Mouse (Mus musculus) frontal cortex, postnatal 14 days (tissue): ENCODE results near the gene Aldh5a1.
A peak's percentile ranks its signal among the peaks of the same experiment; 100 is the strongest.
"Not testable (repeated sequence)": the region's sequence is repeated elsewhere in the genome, so short reads cannot be mapped to it uniquely, and the experiment has no call there.

Experiments used
- DNase-seq, 2 experiments: peaks; one replicate each; pipeline ENCODE4 v3.0.0; 2022; ENCODE audit warnings: low spot score in 2 of 2

Gene Aldh5a1

DNA sequence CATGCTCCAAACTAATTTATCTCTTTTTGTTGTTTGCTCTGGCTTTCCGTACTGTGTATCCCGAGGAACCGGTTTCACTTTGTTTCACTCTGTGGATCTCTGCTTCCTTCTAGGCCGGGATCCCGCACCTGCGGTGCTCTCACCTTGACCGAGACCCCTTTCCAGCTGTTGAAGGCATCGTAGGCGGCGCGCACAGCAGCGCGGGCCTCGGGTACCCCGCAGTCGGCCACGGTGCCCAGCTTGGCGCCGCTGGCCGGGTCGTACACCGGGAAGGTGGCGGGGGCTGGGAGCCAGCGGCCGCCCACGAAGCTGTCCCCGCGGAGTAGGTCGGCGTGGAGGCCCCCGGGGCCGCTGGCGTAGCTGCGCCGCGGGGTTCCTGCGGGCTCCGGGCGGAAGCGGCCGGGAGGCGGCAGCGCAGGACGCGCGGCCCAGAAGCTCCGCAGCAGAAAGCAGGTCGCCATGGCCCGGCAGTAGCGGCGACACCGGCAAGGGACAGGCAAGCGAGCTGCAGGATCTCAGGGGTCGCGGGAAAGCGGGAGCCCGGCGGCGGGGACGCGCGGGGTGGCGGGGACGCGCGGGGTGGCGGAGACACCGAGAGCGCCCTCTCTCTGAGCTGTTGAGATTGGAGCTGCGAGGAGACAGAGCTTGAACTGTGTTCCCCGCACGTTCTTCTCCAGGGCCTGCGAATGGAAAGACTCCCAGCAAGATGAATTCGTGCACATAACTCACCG is at the start of gene Aldh5a1:
Gene Aldh5a1 (minus strand): TSS at position 554 of the 731 bp plus-strand sequence.
- DNase-seq, result peak; percentile 55 to 70

DNA sequence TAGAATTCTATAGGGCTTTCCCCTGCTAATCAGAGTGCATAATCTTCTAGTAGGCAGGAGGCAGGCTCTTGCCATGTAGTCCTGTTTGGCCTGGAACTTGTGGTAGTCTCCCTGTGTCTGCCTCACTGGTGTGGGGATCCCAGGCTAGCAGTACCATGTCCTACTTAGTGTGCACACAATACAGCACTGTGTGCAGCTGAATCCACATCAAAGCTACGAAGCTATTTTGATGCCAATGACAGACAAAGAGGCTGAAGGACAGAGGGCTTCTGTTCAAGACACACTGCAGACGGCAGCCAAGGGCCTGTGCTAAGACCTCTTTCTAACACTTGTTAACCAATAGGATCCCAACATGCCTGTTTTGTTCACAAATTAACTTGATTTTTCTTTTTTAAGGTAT is 48.0 kb upstream of the Aldh5a1 start:
- DNase-seq, result peak in 1 of 2 experiments; percentile 28

DNA sequence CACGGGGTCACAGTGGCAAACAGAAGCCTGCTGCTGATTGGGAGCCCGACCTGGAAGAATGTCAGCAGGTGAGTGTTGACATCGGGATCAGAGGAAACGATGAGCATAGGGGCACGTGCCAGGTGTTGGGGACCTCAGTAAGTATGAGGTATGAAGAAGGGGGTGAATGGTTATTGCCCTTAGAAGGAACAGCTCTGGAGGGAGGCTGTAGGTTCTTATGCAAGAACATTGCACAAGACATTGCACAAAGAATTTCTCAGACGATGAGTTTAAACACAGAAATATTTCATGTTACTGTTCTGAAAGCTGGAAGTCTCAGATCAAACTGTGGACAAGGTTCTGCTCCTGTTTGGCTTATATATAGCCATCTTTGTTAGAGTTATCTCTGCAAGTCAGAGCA is 43.6 kb upstream of the Aldh5a1 start:
- DNase-seq, result no peak

DNA sequence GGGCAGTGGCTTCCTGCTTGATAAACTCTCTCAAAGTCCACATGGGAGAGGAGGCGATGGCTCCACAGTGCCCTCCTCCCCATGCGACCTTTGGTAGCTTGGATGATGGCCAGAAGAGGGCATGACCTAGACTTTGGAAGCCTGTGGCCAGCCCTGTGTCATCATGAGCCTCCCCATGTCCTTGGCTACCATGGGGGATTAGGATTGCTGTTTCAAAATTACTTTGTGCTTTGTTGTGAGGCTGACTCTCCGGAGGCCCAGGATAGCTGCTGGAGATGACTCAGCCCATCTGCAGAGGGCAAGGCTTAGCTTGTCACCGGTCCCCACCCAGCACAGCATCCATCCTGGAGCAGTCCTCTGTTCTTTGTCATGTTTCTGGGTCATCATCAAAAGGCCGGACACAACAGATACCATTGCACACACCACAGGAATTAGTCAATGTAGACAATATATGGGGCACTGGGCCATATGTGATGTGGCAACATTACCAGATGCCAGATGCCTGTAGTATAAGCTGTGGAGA is 40.4 kb upstream of the Aldh5a1 start:
- no peak for DNase-seq

DNA sequence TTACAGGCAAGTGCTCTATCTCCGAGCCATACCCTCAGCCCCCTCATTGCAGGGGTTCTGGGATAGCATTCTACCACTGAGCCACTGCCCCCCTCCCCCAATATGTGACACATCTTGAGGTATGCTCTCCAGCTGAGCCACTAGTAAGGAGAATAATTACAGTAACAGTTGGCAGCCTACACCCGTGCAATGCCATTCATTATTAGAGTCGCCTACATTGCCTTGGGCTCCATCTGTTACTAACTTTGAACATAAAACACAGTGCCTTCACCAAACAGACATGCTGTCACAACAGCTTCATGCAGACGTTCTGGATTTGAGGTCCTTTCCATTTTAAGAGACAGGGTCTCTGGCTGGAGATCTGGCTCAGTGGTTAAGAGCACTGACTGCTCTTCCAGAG is 38.9 kb upstream of the Aldh5a1 start:
- DNase-seq, result no peak

DNA sequence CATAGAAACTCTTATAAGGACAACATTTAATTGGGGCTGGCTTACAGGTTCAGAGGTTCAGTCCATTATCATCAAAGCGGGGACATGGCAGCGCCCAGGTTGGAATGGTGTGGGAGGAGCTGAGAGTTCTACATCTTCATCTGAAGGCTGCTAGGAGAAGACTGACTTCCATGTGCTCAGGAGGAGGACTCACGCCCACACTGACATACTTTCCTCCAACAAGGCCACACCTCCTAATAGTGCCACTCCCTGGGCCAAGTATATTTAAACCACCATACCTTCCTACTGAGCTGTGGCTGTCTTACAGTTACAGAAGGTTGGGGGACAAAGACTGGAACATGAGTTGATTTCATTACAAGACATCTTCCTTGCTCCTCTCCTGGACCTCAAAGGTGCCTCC is 34.3 kb upstream of the Aldh5a1 start:
- not testable (repeated sequence) for DNase-seq

DNA sequence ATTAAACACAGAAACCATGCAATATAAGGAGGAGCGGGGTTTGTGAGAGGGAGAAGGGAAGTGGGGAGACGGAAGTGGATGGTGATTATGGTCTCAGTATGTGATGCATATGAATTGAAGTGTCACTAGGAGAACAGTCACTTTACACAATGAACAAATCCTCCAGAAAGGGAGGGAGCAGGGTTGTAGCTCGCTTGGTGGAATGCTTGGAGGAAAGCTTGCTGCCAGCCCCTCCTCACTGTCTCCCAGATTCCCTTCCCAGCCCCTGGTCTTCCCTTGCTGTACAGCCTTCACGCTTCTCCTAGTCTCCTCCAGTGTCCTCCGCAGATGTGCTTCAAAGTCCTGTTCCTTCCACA is 28.4 kb upstream of the Aldh5a1 start:
- DNase-seq, result no peak

DNA sequence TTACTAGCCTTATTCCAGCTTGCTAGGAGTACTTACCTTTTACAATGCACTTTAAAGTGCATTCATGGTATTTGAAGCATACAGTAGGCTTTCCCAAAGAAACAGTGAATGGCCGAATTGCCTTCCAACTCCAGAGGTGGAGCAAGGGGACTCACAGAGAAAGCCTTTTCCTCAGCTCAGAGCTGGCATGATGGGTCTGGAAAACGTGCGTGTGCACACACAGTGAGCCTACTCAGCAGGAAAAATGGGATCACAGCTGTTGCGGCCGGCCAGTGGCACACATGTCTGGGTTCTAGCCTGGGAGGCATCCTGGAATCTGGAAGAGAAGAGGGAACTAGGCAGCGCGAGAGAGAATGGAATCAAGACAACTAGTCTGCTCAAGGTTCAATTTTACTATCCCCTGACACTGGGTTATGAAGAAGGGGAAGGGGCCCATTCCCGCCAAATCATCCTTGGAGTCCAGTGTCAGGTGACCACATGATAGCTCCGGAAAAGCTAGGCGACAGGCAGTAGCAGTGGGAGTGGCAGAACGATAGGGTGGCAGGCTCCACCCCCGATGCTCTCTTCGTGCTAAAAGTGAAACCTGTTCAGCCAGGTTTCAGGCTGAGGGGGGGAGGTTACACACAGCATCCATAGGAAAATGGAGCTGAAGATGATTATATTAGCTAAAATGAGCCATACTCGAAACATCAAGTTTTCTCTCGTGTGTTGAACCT is 27.8 kb upstream of the Aldh5a1 start:
- no peak for DNase-seq

DNA sequence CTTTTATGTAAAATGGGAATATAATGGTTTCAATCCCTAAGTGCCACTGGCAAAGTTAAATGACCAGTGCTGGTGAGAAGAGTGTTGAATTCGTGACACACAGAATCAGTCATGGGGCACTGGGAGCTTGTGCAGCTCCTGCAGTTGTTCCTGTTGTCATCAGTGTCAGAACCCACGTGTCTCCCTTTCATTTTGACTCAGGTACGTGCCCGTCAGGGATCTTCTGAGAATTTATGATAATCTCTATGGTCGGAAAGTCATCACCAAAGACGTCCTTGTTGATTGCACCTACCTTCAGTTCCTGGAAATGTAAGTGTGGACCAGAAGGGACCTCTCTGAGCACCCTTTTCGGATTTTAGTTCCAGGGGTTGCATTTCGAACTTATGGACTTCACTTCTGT is 24.7 kb upstream of the Aldh5a1 start:
- DNase-seq, result no peak

DNA sequence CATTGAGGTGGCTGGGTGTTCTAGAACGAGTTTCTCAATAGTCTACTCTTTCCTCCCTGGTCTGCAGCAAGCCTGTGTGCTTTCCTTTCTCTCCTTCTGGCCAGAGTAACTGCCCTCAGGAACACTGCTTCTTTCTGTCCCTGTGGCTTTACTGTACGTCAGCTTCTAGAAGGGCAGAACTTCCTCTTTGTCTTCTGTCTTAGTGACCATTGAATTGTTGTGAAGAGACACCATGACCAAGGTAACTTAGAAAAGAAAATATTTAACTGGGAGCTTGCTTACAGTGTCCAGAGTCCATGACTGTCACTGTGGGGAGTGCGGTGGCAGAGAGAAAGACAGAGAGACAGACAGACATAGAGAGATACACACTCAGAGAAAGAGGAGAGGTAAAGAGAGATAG is 22.6 kb upstream of the Aldh5a1 start:
- DNase-seq, result no peak

DNA sequence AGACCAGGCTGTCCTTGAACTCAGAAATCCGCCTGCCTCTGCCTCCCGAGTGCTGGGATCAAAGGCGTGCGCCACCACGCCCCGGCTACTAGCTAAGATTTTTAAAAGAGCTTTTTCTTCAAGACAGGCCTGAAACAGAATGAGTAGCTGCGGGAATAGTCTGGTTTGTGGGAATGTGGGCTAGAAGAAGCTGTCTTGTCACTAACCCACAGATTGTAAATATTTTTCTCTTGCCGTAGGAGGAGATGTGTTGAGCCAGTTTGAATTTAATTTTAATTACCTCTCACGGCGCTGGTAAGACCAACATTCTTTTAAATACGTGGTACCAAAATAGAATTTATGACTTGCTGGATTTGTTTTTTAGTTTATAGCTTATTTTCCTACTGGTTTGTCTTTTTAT is 21.2 kb upstream of the Aldh5a1 start:
- DNase-seq, result no peak

DNA sequence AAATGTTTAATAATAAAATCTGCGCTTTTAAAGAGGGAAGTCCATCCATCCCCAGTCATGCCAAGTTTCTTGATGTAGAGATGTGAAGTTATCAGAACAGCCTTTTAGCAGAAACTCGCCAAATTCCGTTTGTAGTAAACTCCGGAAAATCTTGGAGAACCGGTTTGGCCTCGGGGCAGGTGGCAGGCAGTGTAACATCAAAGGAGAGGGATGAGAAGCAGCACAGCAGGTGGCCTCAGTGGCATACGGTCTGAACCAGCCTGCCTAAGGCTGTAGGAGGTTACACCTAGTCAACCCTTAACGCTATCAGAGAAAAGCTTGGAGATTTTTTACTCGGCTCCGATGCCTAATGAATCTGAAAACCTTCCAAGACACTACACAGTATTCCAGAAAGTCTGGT is 18.0 kb upstream of the Aldh5a1 start:
- no peak for DNase-seq

DNA sequence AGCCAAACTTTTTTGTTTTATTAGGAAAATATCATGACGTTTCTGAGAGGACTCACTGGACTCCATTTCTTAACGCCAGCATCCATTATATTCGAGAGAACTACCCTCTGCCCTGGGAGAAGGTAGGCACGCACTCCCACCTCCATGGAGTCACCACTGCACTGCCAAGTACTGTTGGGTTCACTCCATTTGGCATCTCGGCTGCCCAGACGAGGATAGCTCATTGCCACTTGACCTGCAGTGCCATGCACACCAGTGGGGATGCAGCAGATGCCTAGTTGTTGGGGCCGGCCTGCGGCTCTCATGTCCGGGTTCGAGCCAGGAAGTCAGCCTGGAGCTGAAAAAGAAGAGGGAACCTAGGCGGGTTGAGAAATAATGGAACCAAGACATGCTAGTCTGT is 17.6 kb upstream of the Aldh5a1 start:
- no peak for DNase-seq

DNA sequence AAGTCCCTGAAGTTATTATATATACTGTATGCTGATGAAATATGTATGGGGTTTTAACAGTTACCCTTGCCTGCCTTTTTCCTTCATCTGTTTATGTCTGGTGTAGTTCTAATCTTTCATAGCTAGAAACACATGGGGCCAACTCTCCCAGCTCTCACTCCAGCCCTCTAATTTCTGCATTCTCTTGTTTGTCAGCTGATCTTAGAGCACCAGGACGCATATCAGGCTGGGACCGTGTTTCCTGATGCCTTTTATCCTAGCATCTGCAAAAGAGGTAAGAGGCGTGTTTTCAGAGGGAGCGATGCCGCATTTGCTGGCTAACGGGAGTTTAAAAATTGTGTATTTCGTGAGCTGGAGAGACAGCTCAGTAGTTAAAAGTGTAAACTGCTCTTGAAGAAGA is 15.2 kb upstream of the Aldh5a1 start:
- DNase-seq, result no peak

DNA sequence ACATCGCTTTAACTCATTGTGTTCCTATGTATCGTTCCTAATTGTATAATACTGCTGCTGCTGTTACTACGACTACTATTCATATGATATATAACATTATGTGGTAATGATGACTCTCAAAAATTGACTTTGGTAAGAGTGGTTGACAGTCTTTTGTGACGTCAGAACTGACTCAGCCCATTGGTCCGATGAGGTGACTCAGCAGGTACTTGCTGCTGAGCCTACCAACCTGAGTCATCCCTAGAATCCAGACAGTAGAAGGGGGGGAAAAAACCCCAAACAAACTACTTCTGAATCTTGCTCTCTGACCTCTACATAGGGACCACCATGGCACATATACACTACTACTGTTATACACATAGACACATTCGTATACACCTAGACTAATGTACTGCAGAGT is 11.4 kb upstream of the Aldh5a1 start:
- no peak for DNase-seq

DNA sequence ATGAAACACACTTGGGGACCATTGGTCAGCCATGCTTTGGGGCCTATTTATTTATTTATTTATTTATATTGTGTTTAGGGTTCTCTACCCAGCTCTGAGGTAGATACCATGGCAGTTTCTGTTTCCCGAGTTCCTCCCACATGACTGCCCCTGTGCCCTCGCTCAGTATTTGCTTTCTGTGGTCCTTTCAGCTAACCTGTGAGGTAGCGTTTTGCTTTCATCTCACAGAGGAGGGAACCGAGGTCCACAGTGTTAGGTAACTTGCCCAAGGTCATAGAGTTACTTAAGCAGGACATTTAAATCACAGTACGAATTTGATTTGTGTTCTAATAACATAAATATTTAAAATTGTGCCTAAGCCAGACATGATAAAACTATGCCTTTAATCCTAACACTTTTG is 9.7 kb upstream of the Aldh5a1 start:
- no peak for DNase-seq

DNA sequence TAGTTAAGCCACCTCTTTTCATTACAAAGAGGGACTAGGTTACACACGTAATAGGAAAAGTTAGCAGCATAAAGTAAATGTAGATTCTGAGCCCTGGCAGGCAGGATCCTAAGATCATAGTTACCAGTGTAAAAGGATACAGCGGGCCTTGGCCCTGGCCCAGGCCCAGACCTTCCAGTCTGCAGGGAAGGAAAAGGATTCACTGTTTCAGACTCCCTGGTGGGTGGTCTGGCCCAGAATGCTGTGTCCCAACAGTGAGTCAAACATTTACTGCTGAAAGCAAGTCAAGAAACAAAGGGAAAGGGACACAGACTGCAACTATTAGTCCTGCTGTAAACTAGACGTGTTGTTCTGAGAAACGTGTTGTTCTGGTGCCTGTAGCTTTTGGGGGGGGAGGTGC is 8.1 kb upstream of the Aldh5a1 start:
- no peak for DNase-seq

DNA sequence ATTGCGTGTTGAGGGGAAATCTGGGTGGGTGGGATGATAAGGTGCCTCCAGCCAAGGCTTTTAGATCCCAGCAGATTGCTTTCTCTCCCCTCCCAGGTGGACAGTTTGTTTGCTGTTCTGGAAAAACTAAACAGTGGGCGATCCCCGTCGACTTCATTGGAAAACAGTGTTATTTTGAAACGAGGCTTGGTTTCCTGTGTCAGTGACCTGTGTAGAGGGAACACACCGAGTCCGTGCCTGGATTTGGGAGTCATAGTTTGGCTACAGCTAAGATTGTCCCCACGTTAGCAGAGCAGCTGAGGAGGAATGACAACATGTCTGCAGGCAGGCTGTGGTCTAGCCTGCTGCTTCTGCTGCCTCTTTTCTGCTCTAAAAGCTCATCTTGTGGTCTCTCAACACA is 5.8 kb upstream of the Aldh5a1 start:
- no peak for DNase-seq

DNA sequence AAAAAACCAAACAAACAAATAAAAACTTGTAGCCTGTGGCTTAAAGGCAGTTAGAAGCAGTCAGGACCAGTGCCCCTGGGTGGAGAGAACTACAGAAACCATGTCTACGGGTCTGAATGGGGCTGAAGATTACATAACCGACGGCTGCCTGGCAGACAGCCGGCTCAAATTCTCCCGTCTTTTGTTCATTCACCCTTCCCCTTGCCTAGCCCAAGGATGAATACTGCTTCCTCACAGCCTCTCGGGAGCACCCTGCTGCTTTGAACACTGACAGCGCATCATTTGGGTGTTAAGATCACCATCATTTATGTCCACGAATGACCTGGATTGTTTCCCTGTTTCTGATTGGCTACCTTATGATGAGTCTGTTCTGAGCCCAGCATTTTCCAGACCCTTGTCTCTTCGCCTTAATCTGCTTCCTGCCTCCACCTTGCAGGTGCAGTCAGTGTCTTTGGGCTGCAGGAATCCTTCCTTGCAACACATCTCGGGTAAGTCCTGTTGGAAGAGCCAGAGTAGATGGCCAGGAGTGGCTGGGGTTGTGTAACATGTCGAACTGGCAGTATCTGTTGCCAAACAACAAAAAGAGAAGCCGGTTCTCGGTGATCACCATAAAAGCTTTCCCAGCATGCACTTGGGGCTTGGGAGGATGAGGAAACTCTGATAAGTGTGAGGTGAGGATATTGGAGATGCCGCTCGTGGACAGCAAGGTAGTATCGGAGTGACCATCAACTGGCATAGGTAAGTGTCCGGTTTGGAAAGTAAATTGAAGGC is 5.2 kb upstream of the Aldh5a1 start, which contains the start of gene Gpld1:
Gene Gpld1 (plus strand): TSS at position 641 of the 771 bp plus-strand sequence.
- DNase-seq, result peak in 1 of 2 experiments; percentile 17

DNA sequence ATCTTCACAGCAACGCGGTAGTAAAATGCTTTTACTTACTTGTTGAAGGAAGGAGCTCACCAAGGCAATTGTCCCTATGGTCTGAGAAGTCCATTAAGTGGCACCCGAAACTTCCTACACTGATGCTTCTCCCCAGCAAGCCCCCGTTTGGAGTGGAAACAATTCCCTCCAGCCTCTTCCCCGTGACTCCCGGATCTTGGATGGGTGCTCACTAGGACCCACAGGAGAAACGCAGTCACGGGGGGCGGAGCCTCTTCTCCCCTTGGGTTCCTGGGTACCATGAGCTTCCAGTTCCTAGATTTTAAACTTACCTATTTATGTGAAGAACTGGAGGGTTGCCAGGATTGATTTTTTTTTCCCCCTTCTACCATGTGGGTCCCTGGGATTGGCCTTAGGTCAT is 2.0 kb upstream of the Aldh5a1 start:
- DNase-seq, result no peak

DNA sequence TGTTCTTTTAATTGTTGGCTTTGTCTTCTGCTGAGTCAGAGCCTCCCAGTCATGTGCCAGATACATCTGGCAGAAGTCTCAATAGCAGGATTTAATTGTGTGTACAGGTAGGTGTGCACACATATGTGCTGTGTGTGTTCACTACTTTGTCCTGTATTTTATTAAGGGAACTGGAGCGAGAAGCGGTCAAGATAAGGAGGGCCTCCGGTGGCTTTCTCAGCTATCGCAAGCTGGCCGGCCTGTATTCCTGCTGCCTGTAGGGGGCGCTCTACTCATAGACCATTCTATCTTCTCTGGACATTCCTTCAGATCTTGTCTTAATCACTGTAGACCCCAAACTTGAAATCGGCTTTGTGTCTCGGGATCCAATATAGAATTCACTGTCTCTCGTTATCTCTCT is 1.2 kb upstream of the Aldh5a1 start:
- peak; percentile 52 to 74 for DNase-seq

DNA sequence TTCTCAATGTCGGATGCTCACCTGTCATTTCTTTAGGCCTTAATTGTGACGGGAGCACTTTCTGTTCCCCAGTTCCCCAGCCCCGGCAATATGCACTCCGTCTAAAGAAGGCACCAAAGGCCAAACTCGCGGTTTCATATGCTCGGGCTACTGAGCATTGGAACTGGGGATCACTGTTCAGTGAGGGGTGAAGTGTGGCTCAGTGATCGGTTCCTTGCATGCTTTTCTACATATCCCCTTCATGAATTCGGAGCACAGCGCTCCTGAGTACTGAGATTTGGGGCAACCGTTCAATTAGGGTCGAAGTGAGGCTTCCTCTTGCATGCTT is 342 bp upstream of the Aldh5a1 start:
- DNase-seq, result no peak

DNA sequence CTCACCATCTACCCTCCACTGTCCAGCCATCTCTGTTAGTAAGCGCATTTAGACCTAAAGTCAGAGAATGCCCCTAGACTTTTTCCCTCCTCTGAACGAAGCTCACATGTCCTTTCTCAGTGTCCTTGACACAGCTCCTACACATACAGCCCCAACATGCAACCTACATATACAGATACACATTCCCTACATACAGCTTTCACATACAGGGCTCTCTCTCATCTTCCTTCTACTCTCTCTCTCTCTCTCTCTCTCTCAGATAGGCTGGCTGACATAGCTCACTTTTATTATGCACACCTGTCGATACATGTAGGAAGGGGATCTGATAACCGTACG is 721 bp downstream of the Aldh5a1 start:
- DNase-seq, result no peak
